Mouse (Mus musculus): ENCODE measurements at regions not wholly inside any gene's neighbourhood (a gene's known extent, or its start where the extent isn't known, plus 50 kb on each side); places are given as distances from the start of the nearest gene placed in this dataset.

GRCm38 (mm10) chr4:142956376-142956775 is 256.4 kb downstream of the Prdm2 start:
- TF ChIP-seq CTCF (IDR thresholded peaks at IDR 0.05; ENCODE audit: extremely low read depth, insufficient read depth, insufficient read length, insufficient replicate concordance), result no peak
- no peak for TF ChIP-seq POLR2A (IDR thresholded peaks at IDR 0.05; ENCODE audit: low read depth, low read length)
